Mouse (Mus musculus) C2C12 (cell line): ENCODE data around the gene Kbtbd7. TPM values are rescaled to one million over a fixed set of nuclear protein-coding genes. Genes with fewer than 3 reads are reported as not detected.
"Not testable (repeated sequence)": the region's sequence is repeated elsewhere in the genome, so short reads cannot be mapped to it uniquely, and the experiment has no call there.

ENCODE experiments used
- H3K27me3 ChIP-seq: one replicate; pipeline ENCODE4 v1.6.1; 2011; ENCODE audit not compliant: control insufficient read depth, insufficient read depth, insufficient read length
- H3K36me3 ChIP-seq: one replicate; pipeline ENCODE4 v1.6.1; 2011; ENCODE audit not compliant: control insufficient read depth, insufficient read depth
- H3K4me3 ChIP-seq: one replicate; pipeline ENCODE4 v1.5.1; 2011; ENCODE audit warnings: mild to moderate bottlenecking, control low read depth; ENCODE audit not compliant: poor library complexity, insufficient read depth, severe bottlenecking
- H3K79me2 ChIP-seq: one replicate; pipeline ENCODE4 v1.6.1; 2011; ENCODE audit not compliant: control insufficient read depth, insufficient read depth
- H3K79me3 ChIP-seq: one replicate; pipeline ENCODE4 v1.6.1; 2011; ENCODE audit warnings: low read depth, control low read depth
- H3ac ChIP-seq: one replicate; pipeline ENCODE3; 2011; ENCODE audit warnings: low read depth; ENCODE audit not compliant: control insufficient read depth, insufficient read length
- CEBPB ChIP-seq: IDR thresholded peaks from one replicate; pipeline ENCODE4 v1.6.1; 2011; ENCODE audit warnings: low read depth, mild to moderate bottlenecking, control low read depth, moderate library complexity
- CTCF ChIP-seq: IDR thresholded peaks from one replicate; pipeline ENCODE4 v1.5.1; 2011; ENCODE audit not compliant: control insufficient read depth, insufficient read depth, insufficient read length
- FOSL1 ChIP-seq: IDR thresholded peaks from one replicate; pipeline ENCODE4 v1.8.0; 2011; ENCODE audit warnings: mild to moderate bottlenecking, low read length; ENCODE audit not compliant: poor library complexity, insufficient read depth, severe bottlenecking
- MAX ChIP-seq: IDR thresholded peaks from one replicate; pipeline ENCODE4 v1.6.1; 2011; ENCODE audit warnings: mild to moderate bottlenecking, control low read depth
- MYOD1 ChIP-seq: IDR thresholded peaks from one replicate; pipeline ENCODE4 v1.6.1; 2011; ENCODE audit warnings: low read depth; ENCODE audit not compliant: control insufficient read depth, insufficient read length
- MYOG ChIP-seq: IDR thresholded peaks from one replicate; pipeline ENCODE4 v1.6.1; 2011; ENCODE audit not compliant: control insufficient read depth, insufficient read length; ENCODE audit errors: extremely low read depth
- USF1 ChIP-seq: IDR thresholded peaks from one replicate; pipeline ENCODE4 v1.6.1; 2011; ENCODE audit warnings: low read depth, mild to moderate bottlenecking, control low read depth, moderate library complexity
- polyA plus RNA-seq: library from polyadenylated mRNA; unstranded; fragments of >200 nt; fragmentation: generic; extraction: Trizol; gene quantifications from one replicate; pipeline ENCODE4 v1.2.1, GENCODE M21; 2012; ENCODE audit warnings: missing spikeins

The Kbtbd7 gene
- polyA plus RNA-seq, 1 experiment = 0.78 TPM

DNA sequence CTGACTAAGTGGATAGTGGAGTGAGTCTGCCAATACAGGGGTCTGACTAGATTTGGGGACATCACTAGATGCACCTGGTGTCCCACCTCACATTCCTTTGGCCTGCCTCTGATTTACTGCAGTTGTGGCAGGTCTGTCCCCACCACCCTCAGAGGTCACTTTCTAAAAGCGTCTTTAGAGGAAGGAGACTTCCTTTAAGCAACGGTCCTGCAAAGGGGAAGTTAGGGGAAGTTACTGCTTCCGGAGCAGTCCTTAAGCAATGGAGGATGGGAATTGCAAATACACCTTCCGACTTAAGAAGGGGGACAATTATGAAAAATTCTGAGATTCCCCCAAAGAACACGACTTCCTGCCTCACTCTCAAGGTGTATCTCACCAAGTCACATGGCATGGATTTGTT is 15.1 kb downstream of the Kbtbd7 start:
- Histone ChIP-seq H3K4me3 (no peak overlapping the region), H3K79me3 (no peaks in the 10 kb centered on the region), H3K36me3 (no peaks in the 10 kb centered on the region), H3ac (no peak overlapping the region), H3K27me3 (no peaks in the 10 kb centered on the region), H3K79me2 (no peaks in the 10 kb centered on the region)
- TF ChIP-seq CEBPB = no peak
- no peak for TF ChIP-seq USF1
- no peak for TF ChIP-seq MYOD1
- no peak for TF ChIP-seq FOSL1
- no peak for TF ChIP-seq MAX
- TF ChIP-seq CTCF = no peak
- no peak for TF ChIP-seq MYOG

DNA sequence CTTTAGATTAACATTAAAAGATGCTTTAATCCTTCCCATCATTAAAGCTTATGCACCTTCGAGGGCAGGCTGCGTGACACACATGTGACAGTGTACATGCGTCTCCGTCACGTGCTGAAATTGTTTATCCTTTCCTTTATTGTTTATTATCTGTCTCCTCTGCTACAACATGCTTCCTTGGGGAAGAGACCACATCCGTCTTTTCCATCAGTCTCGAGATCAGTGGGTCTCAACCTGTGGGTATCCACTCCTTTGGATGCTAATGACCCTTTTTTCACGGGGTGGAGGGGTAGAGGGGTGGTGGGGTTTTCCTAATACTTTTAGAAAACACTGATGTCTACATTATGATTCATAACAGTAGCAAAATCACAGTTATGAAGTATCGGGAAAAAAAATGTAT is 18.3 kb downstream of the Kbtbd7 start:
- TF ChIP-seq USF1 (no peak), FOSL1 (no peak), CEBPB (no peak), MYOG (no peak), MAX (no peak), MYOD1 (no peak), CTCF (no peak)
- Histone ChIP-seq H3K4me3 (no peak overlapping the region), H3ac (no peak overlapping the region), H3K36me3 (no peaks in the 10 kb centered on the region), H3K79me3 (no peaks in the 10 kb centered on the region), H3K27me3 (no peaks in the 10 kb centered on the region), H3K79me2 (no peaks in the 10 kb centered on the region)

DNA sequence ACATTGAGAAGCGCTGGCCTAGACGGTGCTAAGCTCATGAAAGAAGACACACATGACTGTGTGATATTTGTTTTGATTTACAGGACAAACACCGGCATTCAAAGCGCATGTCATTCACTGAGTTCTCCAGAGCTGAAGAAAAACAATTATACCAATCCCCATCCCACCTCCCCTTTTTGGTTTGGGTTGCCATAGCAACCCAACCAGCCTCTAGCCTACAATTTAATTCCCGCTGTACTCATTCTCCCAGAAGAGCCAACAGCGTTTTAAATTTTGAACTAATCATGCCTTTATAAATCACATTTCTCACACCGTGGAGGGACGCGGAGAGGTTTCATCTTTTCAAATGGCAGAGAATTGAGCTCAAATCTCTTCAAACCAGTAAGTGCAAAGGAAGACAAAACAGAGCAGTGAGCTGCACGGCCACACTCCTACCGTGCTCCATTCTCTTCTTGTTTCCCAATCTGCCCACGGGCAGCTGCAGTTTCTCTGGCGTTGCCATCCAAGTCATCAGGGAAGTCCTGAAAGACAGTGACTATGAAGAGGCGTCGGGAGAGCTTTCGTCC is 18.8 kb downstream of the Kbtbd7 start:
- no peak for TF ChIP-seq MYOD1
- no peak for TF ChIP-seq MYOG
- no peak for TF ChIP-seq FOSL1
- TF ChIP-seq CTCF = no peak
- TF ChIP-seq MAX = no peak
- TF ChIP-seq CEBPB = no peak
- no peak for TF ChIP-seq USF1
- no peak overlapping the region for H3ac ChIP-seq
- H3K79me2 ChIP-seq = no peaks in the 10 kb centered on the region
- no peaks in the 10 kb centered on the region for H3K79me3 ChIP-seq
- H3K27me3 ChIP-seq = no peaks in the 10 kb centered on the region
- H3K36me3 ChIP-seq = no peaks in the 10 kb centered on the region
- no peak overlapping the region for H3K4me3 ChIP-seq

DNA sequence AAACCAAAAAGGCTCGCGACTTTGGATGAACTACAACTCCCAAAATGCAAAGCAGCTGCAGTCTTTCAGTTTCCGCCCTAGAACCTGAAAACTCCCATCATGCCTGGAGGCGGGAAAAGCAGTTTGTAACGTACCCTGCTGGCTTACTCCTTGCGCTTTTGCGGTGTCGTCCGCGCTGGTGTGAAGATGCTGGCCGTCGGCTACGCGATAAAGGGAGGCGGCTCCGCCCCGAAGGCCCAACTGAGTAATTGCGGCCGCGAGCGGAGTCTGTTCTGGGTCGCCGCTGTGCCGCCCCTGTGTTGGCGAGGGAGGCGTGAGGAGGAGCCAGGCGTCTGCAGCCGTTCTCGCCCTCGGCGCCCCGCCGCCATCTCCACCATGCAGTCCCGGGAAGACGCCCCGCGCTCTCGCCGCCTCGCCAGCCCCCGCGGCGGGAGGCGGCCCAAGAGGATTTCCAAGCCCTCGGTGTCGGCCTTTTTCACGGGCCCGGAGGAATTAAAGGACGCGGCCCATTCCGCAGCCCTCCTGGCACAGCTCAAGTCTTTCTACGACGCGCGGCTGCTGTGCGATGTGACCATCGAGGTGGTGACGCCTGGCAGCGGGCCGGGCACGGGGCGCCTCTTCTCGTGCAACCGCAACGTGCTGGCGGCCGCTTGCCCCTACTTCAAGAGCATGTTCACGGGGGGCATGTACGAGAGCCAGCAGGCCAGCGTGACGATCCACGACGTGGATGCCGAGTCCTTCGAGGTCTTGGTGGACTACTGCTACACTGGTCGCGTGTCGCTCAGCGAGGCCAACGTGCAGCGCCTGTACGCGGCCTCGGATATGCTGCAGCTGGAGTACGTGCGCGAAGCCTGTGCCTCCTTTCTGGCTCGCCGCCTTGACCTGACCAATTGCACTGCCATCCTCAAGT is 25.6 kb downstream of the Kbtbd7 start, which contains the start of gene Kbtbd6:
Kbtbd6 (plus strand) TSS at position 155 of the 910 bp plus-strand sequence.
- not testable (repeated sequence) for H3K27me3 ChIP-seq, H3K79me2 ChIP-seq

GRCm38 (mm10) chr14:79452591-79452934 is 26.3 kb downstream of the Kbtbd7 start:
- H3K79me2 ChIP-seq, H3ac ChIP-seq, H3K79me3 ChIP-seq, H3K36me3 ChIP-seq, H3K4me3 ChIP-seq, H3K27me3 ChIP-seq: not testable (repeated sequence)

More for the DNA sequence above, 25.6 kb downstream of the Kbtbd7 start, which contains the start of gene Kbtbd6:
- H3ac ChIP-seq = peak within 1 kb of the TSS; percentile 24
- TF ChIP-seq MAX = peak; percentile 45
- not testable (repeated sequence) for H3K79me3 ChIP-seq, H3K36me3 ChIP-seq, H3K4me3 ChIP-seq

GRCm38 (mm10) chr14:79460401-79460800 is 34.1 kb downstream of the Kbtbd7 start:
- no peak for TF ChIP-seq FOSL1
- no peak for TF ChIP-seq CEBPB
- TF ChIP-seq CTCF = no peak
- TF ChIP-seq MYOD1 = no peak
- no peak for TF ChIP-seq MAX
- TF ChIP-seq USF1 = no peak
- no peak for TF ChIP-seq MYOG
- peaks cover 38% of the 10 kb centered on the region for H3K36me3 ChIP-seq
- H3K79me3 ChIP-seq = no peaks in the 10 kb centered on the region
- H3K79me2 ChIP-seq = no peaks in the 10 kb centered on the region
- H3K4me3 ChIP-seq = no peak overlapping the region
- H3ac ChIP-seq = no peak overlapping the region
- no peaks in the 10 kb centered on the region for H3K27me3 ChIP-seq
